Mouse (Mus musculus) gonadal fat pad, adult 2 months (tissue): ENCODE measurements at regions not wholly inside any gene's neighbourhood (a gene's known extent, or its start where the extent isn't known, plus 50 kb on each side); places are given as distances from the start of the nearest gene placed in this dataset.

ENCODE experiments used
- DNase-seq: peaks from one replicate; pipeline ENCODE4 v3.0.0-alpha.2; 2012; ENCODE audit warnings: low read depth

DNA sequence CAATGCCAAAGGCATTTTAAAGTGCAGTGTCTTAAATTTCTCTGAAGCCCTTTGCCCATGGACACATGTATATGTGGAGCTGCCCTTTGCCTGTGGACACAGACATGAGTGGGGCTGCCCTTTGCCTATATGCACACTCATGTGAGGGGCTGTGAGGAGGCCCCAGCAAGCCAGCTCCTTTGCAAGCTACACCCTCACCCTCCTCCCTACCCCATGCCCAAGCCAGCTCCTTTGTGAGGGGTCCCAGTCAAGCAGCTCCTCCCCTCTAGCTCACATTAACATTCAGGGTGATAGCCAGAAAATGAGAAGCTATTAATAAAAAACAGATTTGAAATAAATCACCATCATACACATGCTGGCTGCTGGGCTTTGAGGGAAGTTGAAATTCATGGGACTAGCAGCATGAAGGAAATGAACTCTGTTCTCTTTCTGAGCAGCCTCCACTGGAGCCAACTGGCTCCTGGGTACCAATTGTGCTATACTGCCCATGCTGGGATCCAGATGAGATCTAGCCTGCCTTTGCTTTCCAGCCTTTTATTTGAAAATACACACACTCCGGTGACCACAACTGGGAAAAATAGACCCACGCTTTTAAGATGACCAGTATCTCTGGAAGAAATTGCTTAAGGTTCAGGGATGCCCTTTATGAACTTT, 151.4 kb downstream of the Abcc12 start:
- no peak for DNase-seq

DNA sequence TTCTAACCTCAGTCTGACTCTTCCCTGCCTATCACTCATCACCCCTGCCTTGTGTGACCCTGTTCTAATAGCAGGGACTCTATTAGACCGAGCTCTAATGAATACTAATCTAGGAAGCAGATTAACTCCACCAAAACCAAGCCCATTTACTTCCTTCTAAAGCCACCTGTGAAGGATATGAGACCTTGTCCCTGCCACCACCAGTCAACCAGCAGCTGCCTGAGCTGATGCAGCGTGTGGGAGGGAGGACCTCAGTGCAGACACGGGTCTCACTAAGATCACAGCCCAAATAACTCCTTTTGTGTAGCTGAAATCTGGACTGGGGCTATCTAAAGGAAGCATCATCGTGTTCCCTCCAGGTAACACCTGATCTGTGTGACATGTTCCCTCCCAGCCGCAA, 152.4 kb downstream of the Abcc12 start:
- DNase-seq = no peak

DNA sequence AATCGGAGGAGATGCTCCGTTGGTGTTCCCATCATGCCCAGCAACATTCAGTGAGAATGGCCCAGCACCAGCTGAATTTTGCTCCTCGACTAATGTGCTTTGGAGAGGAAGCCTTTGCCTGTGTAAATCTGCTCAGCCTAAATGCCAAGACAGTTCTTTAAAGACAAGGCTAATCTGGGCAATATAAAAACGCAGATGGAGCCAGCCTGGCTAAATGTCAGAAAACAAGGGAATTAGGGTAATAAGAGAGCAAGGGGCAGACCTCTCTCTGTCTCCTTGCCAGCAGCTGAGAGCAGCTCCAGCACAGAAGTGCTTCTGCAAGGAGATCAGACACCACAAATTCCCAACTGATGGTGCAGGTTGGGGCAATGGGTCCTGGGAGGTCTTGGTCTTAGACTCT, 154.4 kb downstream of the Abcc12 start:
- no peak for DNase-seq

DNA sequence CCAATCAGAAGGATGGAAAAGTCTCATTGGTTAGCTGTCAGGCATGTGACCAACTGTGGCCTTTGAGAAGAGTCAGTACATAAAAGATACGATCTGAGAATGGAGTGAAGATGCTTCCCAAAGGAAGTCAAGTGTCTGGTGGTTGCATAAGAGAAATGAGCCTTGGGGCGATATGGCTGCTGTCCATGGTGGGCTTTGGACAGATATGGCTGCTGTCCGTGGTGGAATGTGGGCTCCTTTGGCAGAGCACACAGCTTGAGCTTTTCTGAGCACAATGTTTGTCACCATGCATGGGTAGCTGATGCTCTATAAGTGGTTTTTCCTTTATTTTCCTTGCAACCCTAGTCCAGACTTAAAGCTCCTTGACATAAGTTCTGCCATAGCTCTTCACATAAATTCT, 155.1 kb downstream of the Abcc12 start:
- no peak for DNase-seq

DNA sequence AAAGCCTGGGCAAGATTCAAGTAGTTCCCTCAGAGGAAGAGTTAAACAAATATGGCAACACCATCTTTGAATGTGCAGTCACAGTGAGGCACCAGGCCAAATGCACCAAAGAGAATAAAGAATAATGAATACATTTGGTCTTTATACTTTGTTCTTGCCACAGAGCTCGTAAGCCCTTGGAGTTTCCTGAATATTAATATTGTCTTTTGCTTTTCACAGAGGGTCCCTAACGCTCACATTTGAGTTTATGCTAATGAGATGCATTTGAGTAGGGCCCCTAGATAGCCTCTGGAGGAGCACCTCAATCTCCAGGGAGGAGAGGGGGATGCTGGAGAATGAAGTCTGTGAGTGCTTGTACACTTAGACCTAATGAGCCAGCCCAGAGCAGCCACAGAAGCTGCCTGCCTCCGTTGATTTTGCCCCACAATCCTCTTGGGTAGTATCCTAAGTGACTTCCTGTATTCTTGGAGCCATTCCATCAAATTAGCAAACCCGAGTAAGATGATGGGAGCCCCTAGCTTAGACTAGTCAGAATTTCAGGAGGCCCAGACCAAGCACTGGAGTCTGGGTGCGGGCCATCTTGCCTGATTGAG, 161.3 kb downstream of the Abcc12 start:
- no peak for DNase-seq

DNA sequence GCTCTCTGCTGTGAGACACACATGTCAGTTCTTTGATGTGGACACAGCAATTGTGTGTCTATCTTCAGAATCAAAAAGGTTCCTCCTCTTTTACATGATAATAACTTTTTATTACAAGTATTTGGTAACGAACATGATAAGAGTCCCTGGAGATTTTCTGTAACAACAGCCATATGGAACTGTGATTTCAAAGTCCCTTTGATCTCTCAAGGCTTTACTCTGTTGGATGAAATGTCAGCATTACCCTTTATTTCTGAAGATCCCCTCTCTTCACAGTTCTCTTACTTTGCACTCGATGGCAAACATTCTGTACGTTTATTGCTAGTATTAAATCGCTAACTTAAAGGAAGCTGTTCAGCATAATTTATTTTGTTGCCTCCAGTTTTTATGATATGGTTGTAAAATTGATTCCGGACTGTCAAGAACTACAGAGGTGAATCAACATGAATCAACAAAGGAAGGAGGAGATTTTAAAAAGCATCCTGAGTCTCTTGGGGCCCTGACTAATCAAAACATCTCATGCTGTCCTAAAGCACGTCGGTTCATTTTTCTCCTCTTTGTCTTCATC, 162.0 kb downstream of the Abcc12 start:
- DNase-seq = no peak

DNA sequence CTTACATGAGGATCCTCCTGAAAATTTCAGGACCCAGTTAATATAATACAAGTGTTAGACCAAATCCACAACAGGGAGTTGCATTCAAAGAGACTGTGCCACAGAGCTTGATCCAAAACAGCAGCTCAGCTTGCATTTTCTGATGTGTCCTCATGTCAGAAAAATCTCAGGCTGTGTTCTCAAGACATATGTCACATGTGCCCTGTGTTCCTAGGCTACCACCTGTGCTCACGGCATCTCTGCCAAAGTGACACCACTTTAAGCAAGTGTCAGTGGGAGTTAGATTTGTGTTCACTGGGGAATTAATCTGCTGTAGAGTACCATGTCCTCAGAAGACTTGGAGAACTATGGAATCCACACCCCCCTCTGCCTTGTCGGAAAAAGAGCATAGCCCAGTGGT, 165.3 kb downstream of the Abcc12 start:
- DNase-seq = no peak

DNA sequence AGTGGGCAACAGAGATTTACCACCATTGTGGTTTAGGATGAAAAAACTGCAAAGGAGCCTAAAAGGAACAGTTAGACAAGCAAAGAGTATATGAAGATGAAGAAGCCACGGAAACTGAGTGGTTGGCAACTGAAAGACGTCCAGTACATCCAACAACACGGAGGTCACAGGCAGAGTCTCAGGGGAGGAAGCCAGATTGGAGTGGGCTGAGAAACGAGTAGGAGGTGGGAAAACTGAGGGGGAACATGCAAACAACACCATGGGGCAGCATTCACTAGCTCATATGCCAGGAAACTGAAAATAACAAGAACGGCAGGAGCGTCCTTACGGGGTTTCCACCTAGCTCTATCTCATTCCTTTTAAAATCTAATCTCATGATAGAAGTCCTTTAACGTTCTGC, 169.3 kb downstream of the Abcc12 start:
- no peak for DNase-seq

DNA sequence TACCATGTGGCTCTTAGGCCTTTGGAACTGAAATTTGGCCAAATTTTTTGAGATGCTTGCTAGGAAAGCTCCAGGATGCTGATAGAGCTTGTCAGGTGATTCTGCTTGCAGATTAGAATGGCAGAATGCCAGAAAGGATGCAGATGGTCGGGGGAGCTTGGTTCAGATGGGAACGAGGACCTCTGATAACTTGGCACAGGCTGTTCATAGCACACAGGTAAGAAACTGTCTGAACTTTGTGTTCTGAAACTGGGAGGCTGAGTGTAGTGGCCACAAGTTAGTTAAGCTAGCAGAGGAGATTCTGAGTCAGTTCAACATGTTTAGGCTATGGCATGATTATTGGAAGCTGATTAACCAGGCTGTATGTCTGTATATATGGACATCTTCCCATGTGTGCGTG, 174.3 kb downstream of the Abcc12 start:
- DNase-seq = no peak

DNA sequence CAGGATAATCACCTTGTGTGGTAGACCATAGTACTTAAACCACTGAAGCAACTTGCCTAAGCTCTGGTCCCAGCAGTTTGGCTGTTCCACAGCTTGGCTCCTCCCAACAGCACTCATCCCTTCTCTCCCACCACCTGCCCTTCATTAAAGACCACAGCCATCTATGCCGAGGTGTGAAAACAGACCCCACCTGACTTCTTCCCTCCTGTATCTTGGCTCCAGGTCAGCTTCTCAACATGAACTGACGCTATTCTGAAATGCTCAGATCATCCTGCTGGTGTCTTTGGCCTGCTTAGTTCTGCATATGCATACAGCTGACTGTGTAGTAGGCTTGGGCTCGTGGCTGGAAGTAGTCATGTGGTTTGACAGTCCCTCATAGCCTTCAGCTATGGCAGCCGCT, 177.1 kb downstream of the Abcc12 start:
- DNase-seq = no peak

DNA sequence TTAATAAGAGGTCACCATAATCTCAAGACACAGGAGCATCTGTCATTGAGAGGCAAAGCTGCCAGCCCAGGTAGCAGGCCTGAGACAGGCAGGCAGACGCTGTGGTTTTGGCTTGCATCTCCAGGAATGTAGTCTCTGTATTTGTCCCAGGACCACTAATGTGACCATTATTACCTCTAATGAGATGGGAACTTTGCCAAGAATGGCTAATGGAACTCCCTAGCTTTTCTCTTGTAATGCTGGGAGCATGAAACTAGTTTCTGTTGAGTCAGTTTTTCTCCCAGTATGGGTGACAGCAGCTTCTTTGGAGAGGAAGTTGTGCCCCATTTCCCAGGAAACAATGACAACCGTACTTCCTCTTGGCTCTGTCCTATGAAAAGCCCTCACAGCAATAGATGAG, 178.5 kb downstream of the Abcc12 start:
- no peak for DNase-seq

DNA sequence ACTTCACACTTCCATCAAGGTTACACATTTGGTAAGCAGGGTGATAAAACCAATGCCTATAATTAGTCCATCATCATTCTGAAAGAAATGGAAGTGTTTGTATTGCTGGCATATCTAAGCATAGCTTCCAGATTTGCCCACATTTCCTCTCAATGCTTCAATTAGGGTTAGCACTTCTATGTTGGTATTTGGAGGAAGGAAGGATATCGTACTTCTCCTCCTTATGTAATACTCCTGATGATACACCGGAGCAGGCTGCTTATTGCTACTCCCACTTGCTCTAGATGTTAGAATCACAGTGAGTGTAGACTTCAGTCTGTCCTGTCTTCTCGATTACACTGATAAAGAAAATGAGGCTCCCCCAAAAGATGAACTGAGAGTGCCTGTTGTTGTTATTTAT, 185.4 kb downstream of the Abcc12 start:
- DNase-seq = no peak

DNA sequence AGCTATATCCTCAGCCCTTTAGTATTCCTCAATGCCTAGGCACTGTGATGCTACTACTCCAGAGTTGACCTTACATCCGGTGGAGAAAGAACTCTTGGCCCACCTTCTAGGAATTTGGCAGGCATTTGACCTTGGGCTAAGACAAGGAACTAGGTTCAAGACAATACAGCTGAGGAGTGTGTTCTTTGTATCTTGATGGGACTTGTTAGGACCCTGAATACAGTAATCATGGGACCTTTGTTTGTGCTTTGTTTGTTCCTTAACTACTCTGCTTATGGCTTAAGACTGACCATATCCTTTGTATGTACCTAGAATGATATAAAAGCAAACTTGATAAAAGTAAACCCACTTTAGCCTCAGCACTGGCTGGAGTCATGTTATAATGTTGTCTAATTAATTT, 186.7 kb downstream of the Abcc12 start:
- no peak for DNase-seq

DNA sequence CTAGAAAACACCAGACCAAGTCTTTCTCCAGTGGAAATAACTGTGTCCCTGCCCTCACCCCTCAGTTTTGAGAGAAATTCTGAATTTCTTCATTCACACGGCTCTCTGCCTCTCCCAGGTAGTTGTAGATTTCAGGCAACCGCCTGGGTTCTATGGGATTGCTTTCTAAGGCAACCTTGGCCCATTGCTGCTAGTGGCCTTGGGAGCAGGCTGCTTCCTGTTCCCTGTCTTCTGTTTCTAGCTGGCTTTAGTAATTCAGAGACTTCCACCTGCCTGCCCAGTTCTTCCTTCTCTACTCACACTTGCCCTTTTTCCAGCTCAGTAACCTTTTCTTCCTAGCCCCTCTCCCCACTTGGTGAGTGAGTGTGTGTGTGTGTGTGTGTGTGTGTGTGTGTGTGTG, 187.1 kb downstream of the Abcc12 start:
- DNase-seq = no peak

DNA sequence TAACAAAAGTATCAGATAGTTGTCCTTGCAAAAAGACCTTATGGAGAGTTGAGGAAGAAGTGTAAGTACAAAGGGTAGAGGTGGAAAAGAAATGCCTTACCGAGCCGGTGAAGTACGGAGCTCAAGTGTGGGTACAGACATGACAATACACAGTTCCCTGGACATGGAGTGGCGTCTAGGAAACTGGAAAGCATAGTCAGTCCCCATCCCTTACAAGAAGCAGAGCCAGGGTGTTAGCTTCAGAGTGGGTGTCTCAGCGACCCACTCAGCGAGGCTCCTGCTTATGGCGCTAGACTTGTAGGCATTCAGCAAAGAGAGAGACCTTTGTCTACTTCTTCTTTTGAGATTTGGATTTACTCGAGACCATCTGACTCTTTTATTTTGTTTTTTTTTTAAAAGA, 189.8 kb downstream of the Abcc12 start:
- DNase-seq = no peak

DNA sequence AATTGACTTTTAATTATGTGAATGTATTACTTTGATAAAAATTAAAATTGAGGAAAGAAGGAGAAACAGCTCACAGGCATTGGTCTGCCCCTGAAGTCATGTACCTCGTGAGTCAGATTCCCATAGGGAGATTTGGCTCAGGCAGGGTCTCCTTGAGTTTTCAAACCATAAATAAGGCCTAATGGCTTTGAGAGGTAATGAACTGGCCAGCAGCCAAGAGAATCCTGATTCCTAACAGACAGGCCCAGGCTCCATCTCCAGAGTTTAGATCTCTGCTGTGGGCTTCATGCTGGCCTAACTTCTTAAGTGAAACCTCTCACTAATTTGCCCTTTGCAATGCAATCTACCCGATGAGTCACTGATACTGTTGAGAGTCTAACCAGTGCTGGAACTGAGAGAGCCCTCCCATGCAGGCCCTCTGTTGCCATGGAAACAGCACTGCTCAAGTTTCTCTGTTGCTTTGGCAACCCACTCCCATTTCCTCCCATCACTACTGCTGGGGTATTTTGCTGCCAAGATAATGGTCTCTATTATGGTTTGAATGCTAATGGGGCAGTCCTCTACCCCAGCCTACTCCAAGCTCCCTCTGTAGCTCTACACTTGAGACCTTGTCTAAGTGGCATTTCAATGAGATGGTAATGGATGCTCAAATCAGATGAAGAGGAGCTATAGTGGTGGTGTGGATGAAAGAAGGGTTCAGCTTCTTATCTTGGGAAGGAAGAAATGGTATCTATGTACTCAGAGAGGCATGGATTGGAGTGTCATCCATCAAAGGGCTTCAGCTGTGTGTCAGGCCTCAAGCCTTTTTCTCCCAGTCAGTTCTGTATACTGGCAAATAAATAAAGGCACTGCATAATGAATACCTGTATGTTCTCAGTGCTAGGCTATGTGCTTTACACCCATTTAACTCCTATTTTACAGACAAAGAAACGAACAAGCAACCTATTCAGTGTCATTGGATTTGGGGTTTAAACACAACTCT, 190.5 kb downstream of the Abcc12 start:
- DNase-seq = no peak

DNA sequence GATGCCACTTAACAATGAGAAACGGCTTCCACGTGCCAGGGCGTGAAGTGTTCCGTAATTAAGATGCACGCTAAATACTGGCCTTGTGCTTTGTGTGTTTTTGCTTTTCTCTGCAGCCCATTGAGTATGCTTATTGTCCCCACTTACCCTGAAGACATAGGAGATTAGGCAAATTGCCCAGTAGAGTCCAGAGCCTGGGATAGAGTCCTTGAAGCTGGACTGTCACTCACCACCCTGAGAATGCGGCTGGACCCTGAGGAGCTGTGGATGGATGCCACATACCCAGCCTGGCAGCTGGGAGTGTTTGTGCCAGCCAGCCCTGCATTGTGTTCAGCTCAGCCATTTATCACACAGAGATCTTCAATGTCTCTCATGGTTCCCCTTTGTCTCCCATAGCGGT, 195.2 kb downstream of the Abcc12 start:
- DNase-seq = no peak

DNA sequence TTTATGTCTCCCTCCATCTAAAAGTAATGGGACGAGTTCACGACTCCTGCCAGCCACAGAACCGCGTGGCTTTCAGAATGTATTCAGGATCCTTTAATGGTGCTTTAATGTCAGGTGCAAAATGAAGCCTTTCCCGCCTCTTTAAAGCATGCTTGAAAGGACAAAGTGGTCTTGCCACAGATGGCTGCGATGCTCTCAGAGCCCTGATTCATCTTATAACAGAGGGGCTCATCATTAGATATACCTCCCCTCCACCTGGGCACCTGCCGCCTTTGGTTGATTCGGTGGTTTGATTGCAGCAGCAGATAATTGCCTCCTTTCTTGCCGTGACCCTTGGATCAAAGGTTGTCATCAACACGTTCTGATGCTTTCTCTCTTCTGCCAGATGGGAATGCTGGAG, 198.5 kb downstream of the Abcc12 start:
- no peak for DNase-seq

DNA sequence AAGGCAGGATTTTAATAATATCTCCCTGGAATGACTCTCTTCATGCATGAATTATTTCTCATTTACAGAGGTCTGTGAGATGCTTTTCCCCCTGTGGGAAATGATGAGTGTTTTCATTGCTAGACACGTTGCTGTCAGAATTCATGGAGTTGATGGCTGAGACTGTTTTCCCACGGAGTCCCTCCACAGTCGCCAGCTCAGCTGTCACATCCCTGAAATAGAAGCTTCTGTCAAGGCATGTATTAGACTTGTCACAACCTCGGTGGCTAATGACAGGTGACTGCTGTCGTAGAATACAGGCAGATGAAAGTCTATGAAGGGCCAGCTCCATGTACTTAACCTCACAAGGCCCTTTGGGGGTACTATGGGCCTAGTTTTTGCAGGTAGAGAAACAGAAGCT, 212.4 kb downstream of the Abcc12 start:
- no peak for DNase-seq

DNA sequence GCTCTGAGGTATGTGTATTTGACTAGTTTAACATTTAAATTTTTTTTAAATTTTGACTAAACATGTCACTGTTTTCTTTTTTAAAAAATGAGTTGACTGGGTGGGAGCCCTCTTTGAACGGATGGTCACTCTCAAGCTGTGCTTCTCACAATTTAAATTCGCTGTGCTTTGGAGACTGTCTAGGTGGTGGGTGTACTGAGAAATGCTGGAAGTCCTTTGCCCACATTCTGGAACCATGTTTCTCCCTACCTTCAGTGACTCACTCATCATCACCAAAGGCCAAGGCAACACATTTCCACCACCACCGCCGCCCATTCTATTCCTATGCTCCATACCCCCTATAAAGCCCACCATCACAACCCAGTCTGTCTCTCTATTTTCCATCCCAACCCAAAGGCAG, 213.8 kb downstream of the Abcc12 start:
- no peak for DNase-seq

DNA sequence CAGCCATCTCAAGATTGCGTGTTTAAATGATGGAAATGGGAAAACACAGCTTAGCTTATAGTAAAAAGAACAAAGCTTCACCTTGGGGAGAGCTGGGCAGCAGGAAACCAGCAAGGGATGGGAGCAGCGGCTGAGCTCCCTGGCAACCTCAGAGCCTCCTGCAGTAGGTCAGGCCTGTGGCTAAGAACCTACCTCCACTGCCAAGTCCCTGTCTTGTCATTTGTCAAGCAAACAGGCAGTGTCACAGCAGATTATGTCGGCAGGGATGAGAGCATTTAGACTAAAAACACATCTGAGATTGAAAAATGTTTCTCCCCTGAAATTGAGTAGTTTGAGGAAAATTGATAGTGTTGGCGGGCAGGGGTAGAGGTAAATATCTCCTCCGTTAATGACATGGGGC, 214.8 kb downstream of the Abcc12 start:
- DNase-seq = no peak

DNA sequence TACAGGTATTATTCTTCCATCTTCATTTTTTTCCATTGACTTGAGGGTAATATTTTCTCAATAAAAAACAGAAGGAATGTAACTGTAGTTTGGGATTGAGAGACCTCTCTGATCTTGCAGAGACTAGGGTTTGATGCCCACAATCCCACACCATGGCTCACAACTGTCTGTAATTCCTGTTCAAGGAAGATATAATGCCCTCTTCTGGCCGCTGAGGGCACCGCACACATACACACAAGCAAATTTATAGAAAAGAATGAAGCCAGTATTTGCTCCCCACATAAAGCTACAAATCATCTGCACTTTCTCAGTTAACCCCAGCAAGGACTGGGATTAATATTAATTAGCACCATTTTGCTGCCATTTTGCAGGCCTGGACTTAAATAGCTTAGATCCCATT, 215.6 kb downstream of the Abcc12 start:
- no peak for DNase-seq

DNA sequence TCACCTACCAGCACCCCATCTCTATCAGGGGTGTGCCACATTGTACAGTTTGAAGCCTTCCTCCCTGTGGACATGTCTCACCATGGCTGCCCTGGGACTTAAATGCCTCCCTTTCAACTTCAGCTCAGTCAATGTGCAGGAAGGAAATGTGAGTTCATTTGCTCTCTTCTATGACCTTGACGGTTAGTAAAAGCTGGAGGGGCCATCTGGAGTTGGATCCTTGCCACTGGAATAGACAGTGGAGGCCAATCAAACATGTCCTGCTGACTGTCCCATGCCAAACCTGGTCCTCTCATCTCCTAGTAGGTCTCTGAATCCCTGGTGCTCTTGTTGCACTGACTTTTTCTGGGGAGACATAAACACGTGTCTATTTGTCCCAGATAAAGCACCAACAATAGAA, 220.2 kb downstream of the Abcc12 start:
- no peak for DNase-seq
